Mouse (Mus musculus) embryo, embryonic 11.5 days (tissue): Measurements from ENCODE around the gene Kcnk2.
A peak's percentile ranks its signal among the peaks of the same experiment; 100 is the strongest.
"Not testable (repeated sequence)": the region's sequence is repeated elsewhere in the genome, so short reads cannot be mapped to it uniquely, and the experiment has no call there.

Source experiments
- DNase-seq: peaks from one replicate; pipeline ENCODE4 v3.0.0-alpha.2; 2012; ENCODE audit warnings: low read depth, low spot score

The Kcnk2 gene

DNA sequence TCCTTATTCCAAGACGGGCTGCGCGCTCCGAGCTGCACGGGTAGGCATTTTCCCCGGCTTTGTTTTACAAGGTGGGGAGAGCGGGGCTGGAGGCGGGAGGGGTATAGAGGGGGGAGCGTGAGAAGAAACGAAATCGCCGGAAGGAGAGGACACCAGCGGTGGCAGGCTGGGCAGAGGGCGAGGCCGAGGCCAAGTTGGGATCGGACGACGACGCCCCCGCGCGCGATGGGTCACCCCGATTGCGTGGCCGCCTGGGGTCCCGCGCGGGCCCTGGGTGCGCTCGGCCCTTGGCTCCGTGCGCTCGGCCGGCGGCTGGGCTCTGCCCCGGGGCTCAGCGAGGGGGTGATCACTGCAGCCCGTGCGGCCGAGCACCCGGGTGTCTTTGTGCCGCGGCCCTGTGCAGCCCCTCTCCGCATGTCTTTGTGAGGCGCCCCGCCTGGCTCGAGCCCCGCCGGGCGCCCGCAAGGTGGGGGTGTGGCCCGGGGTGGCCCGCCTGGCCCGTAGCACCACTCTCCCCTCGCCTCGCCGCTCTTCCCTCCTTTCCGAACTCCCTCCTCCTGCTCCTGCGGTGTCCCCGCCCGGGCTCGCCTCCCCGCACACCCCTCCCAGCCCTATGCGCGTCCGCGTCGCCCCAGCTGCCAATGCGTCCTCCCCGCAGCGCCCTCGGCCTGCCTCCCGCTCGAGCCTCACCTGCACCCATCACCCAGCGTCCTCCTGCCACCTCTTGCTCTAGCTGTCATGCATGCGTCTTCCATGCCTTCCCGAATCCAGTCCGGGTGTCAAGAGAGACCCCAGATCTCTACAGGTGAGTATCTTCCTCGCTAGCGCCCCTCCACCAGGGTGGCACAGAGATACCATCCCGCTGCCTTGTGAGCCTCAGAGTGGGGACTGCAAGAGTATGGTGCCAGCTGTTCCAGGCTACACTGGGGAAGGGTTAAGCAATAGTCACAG is 58.5 kb downstream of the Kcnk2 start:
- DNase-seq, result no peak

DNA sequence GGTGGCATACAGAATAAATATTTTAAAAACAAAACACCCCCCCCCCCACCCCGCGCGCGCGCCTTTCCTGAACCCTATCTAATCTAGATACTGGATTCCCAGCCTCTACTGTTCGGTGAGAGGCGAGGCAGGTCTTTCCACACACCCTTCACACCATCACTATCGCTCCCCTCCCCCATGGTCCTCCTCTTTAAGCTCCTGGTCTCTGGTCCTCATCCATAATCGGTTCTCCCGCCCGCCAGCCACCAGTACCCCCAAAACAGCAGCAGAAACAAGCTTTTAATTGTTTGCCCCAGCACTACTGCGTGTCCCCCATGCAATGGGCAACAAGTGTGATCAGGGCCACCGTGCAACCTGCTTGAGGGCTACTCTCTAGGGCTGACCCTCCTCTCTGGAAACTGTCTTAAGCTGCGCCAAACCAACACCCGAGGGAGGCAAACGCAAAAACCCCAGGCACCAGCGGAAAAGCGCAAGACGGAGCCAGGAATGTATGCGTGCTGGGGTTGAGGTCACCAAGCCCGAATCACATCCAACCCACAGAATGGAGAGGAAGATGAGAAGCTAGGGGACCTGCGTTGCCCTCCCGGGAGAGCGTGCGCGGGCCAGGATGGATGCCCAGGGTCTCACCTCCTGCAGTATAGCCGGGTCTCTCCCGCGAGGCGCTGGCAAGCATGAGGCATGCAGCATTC is 59.5 kb downstream of the Kcnk2 start:
- peak; percentile 4 for DNase-seq

DNA sequence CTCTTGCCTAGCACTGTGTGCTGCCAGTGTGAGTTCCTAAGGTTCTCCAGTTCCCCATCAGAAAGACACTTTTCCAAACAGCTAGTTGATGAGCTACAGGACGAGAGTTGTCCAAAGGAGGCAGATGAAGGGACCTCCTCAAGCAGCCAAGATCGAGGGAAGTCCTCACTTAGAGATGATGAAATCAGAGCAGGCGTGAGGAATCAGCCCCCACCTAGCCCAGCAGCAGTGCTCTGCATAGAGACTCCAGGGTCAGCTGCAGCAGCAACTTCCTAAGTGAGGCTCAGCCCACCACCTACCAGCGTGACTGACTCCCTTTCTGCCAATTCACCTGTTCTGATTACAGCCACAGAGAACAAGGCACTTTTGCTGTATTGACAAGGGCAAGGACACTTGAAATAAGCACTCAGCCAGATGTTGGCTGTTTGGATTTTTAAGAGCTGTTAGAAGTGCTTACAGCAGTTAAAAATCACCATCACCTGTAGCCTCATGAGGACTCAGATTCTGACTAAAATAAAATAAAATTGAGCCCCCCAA is 60.6 kb downstream of the Kcnk2 start:
- DNase-seq, result no peak

DNA sequence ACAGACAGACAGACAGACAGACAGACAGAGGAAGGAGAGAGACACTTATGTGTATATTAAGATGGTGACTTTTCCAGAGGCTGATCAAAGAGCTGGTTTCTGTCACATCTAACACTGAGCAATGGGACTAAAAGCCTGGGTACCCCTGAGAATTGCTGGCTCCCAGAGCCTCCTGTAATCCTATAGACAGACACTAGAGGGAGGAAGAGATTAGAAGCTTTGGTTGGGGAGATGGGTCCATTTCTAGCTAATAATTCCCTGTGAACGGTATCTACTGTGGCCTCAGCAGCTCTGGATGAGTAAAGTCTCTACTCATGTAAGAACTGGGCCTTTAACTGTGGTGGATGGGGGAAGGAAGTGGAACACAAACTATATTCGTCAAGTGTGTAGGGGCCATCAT is 86.2 kb downstream of the Kcnk2 start:
- DNase-seq, result no peak

DNA sequence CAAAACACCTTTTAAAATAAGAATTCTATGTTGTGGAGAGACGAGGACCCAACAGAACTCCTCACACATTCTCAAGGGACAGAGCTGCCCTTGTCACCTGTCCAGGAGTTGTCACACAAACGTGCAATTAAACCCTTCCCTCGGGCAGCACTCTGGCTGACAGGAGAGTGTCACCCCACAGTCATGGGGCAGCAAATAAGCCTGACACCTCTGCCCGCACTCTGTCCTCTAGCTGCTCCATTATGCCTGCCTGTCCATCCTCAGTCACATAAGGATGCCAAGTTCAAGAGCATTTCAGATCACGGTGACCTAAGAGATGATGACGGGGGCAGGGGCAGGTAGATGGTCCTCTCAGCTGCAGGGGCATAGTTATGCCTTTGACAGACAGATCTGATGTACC is 87.6 kb downstream of the Kcnk2 start:
- no peak for DNase-seq

DNA sequence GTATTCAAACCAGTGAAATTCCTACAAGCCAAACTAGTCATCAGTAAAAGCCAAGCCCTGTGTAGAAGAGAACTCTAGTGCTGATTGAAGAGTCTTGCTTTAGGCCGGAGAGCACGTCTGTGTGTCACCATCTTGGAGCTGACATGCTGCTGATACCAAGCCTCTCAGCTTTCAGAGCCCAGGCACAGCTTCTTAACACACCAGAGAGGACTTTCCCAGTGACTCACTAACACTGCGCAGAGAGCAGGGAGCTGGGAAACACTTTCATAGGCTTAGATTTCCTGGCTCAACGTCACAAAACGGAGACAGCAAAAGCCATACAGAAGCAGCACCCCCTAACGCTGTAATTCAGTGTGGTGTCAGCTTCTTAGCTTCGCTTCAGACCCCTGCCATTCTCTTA is 88.3 kb downstream of the Kcnk2 start:
- DNase-seq, result no peak

DNA sequence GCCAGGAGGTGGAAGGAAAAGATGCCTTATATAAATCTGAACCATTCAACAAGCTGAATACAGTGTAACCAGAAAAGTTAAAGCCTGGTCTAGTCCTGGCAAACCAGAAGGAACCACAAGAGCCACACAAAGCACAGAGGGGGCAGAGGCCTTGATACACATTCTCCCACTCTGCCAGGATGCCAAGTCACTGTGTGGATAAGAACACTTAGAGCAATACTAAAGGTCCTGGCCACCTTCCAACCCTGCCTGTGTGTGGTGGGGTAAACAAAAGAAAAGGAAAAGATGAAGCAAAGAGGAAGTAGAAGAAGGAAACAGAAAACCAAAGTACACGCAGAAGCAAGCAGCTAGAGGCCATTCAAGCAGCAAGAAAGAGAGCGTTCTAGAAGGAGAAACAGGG is 91.9 kb downstream of the Kcnk2 start:
- no peak for DNase-seq

DNA sequence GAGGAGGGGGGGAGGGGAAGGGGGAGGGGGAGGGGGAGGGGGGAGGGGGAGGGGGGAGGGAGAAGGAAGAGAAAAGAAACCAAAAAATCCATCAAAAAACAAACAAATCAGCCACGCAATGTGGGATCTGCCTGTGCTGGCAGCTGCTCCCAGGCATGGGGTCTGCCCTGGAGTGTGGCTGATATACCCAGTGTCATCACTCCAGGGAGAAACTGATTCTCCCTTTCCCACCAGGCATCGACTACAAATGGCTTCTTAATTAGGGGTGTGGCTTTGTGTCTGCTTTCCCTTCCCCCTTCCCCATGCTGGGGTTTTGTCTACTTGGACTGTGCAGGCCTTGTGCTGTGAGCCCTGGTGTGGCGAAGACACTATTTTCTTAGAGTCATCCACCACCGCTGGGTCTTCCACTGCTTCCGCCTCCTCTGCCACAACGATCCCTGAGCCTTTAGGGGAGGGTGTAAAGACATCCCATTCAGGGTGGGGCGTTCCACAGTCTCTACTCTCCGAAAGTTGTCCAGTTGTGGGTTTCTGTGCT is 97.0 kb downstream of the Kcnk2 start:
- no peak for DNase-seq

DNA sequence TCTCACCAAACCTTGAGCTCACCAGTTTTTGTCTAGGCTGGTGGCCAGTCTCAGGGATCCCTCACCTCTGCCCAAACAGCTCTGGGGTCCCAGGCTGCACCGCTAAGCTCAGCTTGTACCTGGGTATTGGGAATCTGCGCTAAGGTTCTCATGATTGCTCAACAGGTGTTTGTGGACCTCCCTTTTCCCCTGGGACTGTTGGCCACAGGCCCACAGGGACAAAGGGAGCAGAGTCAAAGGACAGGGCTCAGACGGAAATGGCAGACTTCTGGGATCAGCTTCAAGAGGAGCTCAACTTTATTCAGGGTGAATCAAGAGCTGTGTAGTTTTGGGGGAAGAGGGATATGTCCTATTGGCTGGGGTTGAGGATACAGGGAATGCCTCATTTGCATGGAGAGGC is 99.1 kb downstream of the Kcnk2 start:
- DNase-seq, result no peak

DNA sequence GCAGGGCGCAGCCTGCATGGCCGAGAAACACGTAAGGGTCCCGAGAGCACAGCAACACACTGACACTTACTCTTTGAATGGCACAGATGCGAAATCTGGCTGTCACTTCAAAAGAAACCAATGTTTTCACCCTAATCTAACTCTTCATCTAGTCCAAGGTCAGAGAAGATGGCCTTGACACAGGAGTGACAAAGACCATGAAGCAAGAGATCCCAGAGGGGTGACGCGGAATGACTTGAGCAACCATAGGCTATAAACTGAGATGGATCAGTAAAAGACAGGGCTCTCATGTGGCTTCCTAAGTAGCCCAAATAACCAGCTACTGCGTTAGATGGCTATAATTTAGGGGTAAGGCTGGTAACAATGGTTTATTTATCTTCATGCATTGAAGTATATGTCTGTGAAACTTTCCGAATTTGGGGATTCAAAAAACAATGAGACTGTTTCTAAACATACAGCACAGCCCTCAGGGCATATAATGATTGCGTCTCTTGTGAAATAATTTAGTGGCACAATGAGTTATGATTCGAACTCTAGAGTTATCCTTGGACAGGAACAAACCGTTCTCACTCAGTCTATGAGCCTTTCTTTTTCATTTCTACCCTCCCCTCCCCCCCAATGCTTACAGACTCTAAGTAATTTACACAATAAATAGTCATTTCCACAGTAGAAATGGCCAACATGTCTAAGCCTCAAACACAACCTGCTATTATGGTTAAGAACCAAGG is 108.2 kb downstream of the Kcnk2 start:
- no peak for DNase-seq

DNA sequence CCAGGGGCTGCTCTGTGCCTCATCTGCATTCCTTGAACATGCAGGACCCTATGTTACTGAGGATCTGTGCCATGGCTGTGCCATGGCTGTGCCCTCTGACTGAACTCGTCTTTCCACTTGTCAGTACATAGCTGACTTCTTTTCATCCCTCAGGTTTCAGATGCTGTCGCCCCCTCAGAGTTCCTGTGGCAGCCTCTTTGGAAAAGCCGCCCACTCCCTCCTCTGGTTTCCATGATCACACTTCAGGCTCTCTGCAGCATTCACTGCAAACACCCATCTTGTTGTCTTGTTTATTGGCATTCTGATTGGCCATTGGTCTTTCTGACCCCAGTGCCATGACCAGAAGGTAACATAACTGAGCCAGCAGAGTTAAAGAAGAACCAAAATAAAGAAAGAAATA is 111.2 kb downstream of the Kcnk2 start:
- DNase-seq, result no peak

DNA sequence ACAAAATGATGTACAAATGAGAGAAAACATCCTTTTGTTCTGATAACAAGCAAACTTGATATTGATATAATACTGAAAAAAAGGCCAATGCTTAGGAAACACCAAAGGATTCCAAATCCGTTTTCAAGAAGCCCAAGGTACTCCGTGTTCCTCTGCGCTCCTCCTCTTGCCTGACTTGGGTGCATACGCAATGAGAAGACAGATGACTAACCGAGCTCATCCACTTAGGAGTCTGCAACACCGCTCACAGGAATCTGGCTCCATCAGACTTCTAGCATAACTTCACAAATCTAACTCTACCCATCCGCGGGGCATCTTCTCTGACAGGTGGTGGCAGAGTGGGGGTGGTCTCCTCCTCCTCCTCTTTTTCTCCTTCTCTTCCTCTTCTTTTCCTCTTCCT is 113.1 kb downstream of the Kcnk2 start:
- no peak for DNase-seq

DNA sequence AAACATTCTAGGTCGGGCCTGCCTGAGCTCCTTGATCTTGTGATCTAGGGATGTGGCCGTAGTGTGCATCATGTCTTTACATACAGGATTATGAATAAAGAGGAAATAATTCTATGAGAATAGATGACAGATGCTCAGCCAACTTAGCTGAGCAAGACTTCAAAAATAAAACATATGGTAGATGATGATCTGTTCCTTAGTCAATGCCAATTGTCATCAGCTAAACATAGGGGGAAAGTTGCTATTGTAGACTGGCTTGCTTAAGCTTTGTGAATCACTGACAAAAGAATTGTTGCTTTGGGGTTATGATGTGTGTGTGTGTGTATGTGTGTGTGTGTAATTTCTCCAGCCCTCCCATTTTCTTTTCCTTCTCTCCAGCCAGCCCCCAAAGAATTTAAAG is 129.8 kb downstream of the Kcnk2 start:
- DNase-seq, result no peak

DNA sequence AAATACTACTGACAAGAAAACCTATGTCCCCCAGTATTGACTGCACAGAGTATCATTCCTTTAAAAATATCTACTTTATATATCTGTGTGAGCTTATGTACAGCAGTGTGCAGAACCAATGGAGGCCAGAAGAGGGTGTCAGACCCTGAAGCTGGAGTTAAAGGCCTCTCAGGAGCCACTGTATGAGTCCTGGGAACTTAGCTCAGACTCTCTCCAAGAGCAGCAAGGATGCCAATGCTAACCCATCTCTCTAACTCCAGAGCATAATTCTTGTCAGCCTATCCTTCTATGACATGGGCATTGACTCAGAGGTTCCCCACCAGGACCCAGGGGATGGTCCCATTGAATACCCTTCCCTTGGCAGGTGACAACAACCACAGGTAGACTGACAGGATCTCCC is 148.4 kb downstream of the Kcnk2 start:
- no peak for DNase-seq

DNA sequence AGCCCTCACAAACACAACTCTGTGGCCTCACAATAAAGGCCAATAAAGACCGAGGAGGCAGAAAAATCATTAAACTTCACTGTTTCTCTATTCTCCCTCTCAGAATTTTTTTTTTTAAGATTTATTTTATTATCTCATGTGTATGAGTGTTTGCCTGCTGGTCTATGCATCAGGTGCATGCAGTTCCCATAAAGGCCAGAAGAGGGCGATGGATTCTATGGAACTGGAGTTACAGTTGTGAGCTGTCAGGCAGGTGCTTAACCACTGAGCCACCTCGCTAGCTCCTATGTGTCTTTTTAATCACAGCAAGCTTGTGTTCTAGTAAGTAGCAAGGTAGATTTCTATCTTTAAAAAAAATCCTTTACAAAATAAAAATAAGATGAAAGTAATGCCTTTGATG is 148.9 kb downstream of the Kcnk2 start:
- DNase-seq, result no peak

DNA sequence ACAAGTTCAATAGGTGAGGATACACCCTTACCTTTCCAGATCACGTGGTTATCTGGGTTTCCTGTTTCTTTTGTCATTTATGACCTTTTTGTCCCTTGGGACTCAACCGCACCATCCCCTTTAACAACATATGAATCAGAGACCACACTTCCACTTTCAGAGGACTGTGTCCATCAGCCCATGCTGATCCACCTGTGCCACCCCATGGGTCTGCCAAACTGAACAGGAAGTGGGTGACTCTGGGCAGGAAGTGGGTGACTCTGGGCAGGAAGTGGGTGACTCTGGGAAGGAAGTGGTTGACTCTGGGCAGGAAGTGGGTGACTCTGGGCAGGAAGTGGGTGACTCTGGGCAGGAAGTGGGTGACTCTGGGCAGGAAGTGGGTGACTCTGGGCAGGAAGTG is 158.9 kb downstream of the Kcnk2 start:
- not testable (repeated sequence) for DNase-seq

DNA sequence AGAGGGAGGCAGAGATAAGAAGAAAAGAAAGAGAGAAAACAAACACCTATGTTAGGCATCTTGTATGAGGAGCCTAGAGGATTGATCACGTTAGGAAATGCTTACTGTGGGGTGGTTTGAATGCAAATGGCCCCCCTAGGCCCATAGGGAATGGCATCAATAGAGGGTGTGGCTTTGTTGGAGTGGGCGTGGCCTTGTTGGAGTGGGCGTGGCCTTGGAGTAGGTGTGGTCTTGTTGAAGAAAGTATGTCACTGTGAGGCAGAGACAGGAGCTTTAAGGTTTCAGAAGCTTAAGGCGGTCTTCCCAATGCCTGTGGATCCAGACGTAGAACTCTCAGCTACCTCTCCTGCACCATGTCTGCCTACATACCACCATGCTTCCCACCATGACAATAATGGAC is 166.8 kb downstream of the Kcnk2 start:
- DNase-seq, result no peak

DNA sequence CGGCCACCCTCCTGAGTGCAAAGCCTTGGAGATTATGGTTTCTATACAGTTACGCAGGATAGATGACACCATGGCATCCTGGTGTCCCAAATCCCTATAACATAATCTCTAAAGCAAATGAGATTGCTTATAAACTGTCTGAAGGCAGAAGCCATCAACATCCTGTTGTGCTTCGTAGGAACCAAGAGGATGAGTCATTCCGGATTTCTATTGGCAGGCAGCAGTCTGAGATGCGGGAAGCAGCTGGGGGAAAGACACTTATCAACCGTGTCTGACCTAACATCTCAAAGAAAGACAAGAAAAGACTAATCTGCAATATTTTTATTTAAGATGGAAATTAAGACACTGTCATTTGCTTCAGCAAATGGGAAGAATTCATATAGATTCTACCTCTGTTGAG is 169.2 kb downstream of the Kcnk2 start:
- no peak for DNase-seq

DNA sequence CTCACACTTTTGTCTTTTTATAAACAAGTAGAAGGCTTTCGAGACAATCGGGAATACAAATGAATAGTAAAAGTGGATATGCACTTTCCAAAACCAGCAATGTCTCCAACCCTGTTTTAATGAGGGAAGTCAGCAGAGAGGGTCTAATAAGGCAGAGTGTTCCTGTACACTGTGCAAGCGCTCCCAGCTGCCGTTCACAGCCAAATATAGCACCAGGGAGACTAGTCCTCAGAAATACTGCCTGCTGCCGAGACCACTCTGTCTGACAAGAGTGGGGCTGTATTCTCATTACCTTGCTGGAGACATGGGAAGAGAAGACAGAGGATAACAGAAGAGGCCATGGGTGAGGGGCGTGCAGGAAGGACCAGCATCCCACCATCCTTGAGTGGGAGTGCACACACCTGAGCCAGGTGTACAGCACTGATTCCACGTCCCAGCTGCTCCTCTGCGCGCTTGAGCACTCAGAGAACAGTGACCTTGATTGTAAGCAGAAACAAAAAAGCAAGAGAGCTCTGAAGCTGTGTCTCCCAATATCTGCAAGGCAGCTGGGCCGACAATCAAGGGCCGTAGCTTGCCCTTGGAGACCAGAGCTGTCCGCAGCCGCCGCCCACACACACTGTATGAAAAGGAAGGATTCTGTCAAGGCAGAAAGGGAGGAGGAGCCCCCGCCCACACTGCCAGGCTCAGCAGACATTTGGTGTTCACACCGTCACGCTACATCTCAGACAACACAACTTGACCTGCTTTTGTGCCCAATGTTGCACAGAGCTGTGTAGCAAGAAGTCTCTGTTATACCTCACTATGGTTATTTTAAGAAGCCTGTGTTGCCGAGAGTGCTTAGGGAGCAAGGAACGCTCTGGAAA is 173.6 kb downstream of the Kcnk2 start:
- DNase-seq, result no peak

DNA sequence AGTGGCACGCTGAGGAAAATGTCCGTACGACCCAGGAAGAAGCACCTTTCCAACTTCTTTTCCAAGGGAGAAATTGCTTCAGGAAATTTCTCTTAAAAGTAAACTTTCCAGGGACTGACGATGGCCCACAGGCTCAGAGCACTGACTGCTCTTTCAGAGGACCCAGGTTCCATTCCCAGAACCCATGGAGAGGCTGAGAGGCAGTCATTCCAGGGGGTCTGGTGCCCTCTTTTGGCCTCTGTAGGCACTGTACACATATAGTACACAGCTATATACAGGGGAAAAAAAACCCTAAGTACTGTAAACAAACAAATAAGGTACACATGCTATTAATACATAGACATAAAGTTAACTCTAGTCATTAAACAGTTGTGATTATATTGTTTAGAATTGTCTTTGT is 174.6 kb downstream of the Kcnk2 start:
- no peak for DNase-seq

DNA sequence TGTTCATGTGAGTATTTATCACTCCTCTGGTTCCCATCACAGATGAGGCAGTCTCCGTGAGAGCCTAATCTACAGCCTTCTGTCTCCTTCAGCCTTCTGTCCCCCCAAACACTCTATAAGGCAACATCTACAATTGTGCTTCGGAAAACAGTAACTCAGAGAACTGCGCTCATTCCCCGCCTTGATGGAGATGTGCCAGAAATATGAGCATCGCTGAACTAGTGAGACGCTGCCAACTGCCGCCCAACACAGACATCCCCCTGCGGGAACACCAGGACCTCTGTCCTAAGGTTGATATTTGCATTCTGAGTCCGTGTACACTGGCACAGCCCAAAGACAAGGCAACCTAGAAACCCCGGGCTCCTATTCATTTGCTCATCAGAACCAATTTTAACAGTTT is 183.0 kb downstream of the Kcnk2 start:
- no peak for DNase-seq
